Mouse (Mus musculus) spleen, adult 2 months (tissue): ENCODE measurements around the gene Trrap.

Source experiments
- CTCF ChIP-seq: fragments of 200-500 bp; IDR thresholded peaks from 2 replicates; pipeline ENCODE4 v1.5.1; 2011; ENCODE audit warnings: mild to moderate bottlenecking, inconsistent platforms; ENCODE audit not compliant: insufficient read depth, insufficient read length, insufficient replicate concordance; ENCODE audit errors: extremely low read depth
- POLR2A ChIP-seq: fragments of 200-500 bp; IDR thresholded peaks from 2 replicates; pipeline ENCODE4 v1.6.1; 2011; ENCODE audit warnings: low read depth, low read length, inconsistent platforms

DNA sequence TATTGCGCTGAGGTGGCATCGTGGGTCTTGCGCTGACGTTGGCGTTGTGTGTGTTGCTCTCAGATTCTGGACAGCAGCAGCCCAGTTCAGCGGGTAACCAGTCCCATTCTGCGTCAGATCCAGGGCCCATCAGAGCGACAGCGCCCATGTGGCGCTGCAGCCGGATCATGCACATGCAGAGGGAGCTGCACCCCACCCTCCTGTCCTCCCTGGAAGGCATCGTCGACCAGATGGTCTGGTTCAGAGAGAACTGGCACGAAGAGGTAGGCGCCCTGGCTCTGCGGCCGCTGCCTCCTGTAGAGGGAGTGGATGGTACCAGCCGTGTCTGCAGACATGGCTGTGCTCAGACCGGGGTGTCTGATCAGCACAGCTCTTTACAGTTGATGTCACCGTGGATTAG lies 77.8 kb downstream of the Trrap start:
- TF ChIP-seq POLR2A (no peak), CTCF (no peak)
